Mouse (Mus musculus) kidney, adult 2 months (tissue): ENCODE results near the gene Nlrc5.
A peak's percentile ranks its signal among the peaks of the same experiment; 100 is the strongest.

Experiments used
- CTCF ChIP-seq: fragments of 200-500 bp; conservative IDR thresholded peaks from 2 replicates; pipeline ENCODE4 v1.5.1; 2011; ENCODE audit warnings: low read depth, mild to moderate bottlenecking, control low read depth, low read length, moderate library complexity, mixed read lengths; ENCODE audit not compliant: insufficient read depth, insufficient read length
- POLR2A ChIP-seq: fragments of 200-500 bp; IDR thresholded peaks from one replicate; pipeline ENCODE4 v1.6.1; 2011; ENCODE audit warnings: low read depth, low read length, control low read depth

DNA sequence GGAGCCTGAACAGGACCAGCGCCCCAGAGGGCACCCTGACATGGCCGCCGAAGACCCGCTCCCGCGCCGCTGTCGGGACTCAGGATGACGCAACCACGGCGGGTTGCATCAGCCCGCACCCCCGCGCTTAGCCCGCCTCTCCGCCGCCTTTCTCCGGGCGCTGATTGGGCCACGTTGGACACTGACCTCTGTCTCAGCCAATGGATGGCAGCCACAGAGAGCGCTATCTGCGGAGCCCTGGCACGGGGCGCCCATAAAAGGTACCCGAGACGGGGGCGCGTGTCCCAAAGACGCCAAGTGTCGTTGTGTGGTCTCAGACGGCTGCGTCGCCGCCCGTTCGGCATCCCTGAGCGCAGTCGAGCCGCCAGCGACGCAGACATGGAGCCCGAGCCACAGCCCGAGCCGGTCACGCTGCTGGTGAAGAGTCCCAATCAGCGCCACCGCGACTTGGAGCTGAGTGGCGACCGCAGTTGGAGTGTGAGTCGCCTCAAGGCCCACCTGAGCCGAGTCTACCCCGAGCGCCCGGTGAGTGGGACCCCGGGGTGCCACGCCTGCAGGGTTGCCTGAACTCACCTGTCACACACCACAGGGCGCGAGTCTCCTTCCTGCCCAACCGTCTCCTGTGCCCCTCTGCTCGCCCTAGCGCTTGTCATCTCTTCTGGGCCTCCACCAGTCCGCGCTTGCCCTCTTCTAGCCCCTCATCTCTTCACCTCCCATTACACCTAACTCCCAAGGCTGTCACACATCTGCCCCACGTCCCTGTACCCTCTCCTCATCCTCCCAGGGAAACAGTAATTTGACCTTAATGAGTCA lies 47.7 kb upstream of the Nlrc5 start, which contains the start of gene Herpud1:
- TF ChIP-seq CTCF, result no peak
- TF ChIP-seq POLR2A, result peak; percentile 90
